Mouse (Mus musculus) cerebellum, adult 2 months (tissue): ENCODE data around the gene Carhsp1. TPM values are rescaled to one million over a fixed set of nuclear protein-coding genes. Genes with fewer than 3 reads are reported as not detected.

Source experiments
- DNase-seq, 2 experiments: peaks; one replicate each; pipeline ENCODE4 v3.0.0; 2021
- H3K27ac ChIP-seq: fragments of 200-500 bp; 2 replicates; pipeline ENCODE4 v1.5.1; 2012; ENCODE audit warnings: low read length, control low read depth, inconsistent platforms; ENCODE audit not compliant: insufficient read depth
- H3K27me3 ChIP-seq: fragments of 200-500 bp; 2 replicates; pipeline ENCODE4 v1.6.1; 2012; ENCODE audit warnings: inconsistent platforms, mild to moderate bottlenecking, low read length, moderate library complexity; ENCODE audit not compliant: control insufficient read depth, insufficient read depth
- H3K4me1 ChIP-seq: fragments of 200-500 bp; 2 replicates; pipeline ENCODE4 v1.6.1; 2011; ENCODE audit warnings: low read length; ENCODE audit not compliant: control insufficient read depth, insufficient read depth
- H3K4me3 ChIP-seq: fragments of 200-500 bp; replicated peaks from 2 replicates; pipeline ENCODE3; 2011; ENCODE audit warnings: mild to moderate bottlenecking, low read depth, low read length, control low read depth; ENCODE audit not compliant: insufficient read depth
- CTCF ChIP-seq: fragments of 200-500 bp; IDR thresholded peaks from 2 replicates; pipeline ENCODE4 v1.5.1; 2011; ENCODE audit warnings: low read depth, mild to moderate bottlenecking, control low read depth, low read length, moderate library complexity, borderline replicate concordance; ENCODE audit not compliant: insufficient read depth
- POLR2A ChIP-seq: fragments of 200-500 bp; IDR thresholded peaks from 2 replicates; pipeline ENCODE4 v1.6.1; 2011; ENCODE audit warnings: low read length, control low read depth, borderline replicate concordance; ENCODE audit not compliant: insufficient read depth
- WGBS: fragments of 180-500 bp; shearing (Covaris S2); methylation state at CpG from one replicate; pipeline ENCODE4 v1.1.7; 2018; 5-methylcytosine and 5-hydroxymethylcytosine counted together
- polyA plus RNA-seq: library from polyadenylated mRNA; depleted of rRNA; stranded (reverse); fragments of >200 nt; gene quantifications from 2 replicates; pipeline ENCODE4 v1.2.3, GENCODE M21; 2012

Gene Carhsp1
- polyA plus RNA-seq, 1 experiment: 50.0 TPM

GRCm38 (mm10) chr16:8672350-8672687 lies 364 bp upstream of the Carhsp1 start:
- WGBS: 1% methylated on average over 18 of the region's 18 CpGs
- no peak for DNase-seq
- Histone ChIP-seq H3K27ac (no peak overlapping the region), H3K27me3 (no peaks in the 10 kb centered on the region), H3K4me3 (peak overlapping the region; percentile 54), H3K4me1 (no peaks in the 10 kb centered on the region; the same call in 1 of the 2 replicates)
- TF ChIP-seq POLR2A: no peak
- TF ChIP-seq CTCF: no peak

GRCm38 (mm10) chr16:8670041-8671035 lies 1.6 kb downstream of the Carhsp1 start:
- Histone ChIP-seq H3K4me3 (no peak overlapping the region), H3K27ac (peak overlapping the region; percentile 49; the same call in 1 of the 2 replicates), H3K4me1 (no peaks in the 10 kb centered on the region; the same call in 1 of the 2 replicates), H3K27me3 (no peaks in the 10 kb centered on the region)
- TF ChIP-seq CTCF (no peak), POLR2A (no peak)
- WGBS: 19% methylated on average over 15 of the region's 15 CpGs
- no peak for DNase-seq

- WGBS: 58% methylated on average over 5 of the region's 5 CpGs
- no peaks in the 10 kb centered on the region for H3K27me3 ChIP-seq
- H3K4me1 ChIP-seq: no peaks in the 10 kb centered on the region; the same call in 1 of the 2 replicates
- H3K4me3 ChIP-seq: no peak overlapping the region
- no peak for TF ChIP-seq CTCF
- TF ChIP-seq POLR2A: no peak
- no peak overlapping the region; the same call in 1 of the 2 replicates for H3K27ac ChIP-seq
- no peak for DNase-seq
These were observed 2.5 kb downstream of the Carhsp1 start for GRCm38 (mm10) chr16:8669432-8669831.

GRCm38 (mm10) chr16:8668386-8668785 lies 3.6 kb downstream of the Carhsp1 start:
- DNase-seq: no peak
- no peak for TF ChIP-seq CTCF
- no peak for TF ChIP-seq POLR2A
- no peak overlapping the region for H3K4me3 ChIP-seq
- no peaks in the 10 kb centered on the region for H3K27me3 ChIP-seq
- no peaks in the 10 kb centered on the region for H3K4me1 ChIP-seq
- WGBS: 28% methylated on average over 2 of the region's 2 CpGs
- H3K27ac ChIP-seq: no peak overlapping the region

- WGBS: 42% methylated on average over 4 of the region's 4 CpGs
- Histone ChIP-seq H3K4me1 (no peaks in the 10 kb centered on the region), H3K27ac (no peak overlapping the region), H3K4me3 (no peak overlapping the region), H3K27me3 (no peaks in the 10 kb centered on the region)
- TF ChIP-seq POLR2A (no peak), CTCF (no peak)
- no peak for DNase-seq
These were observed 4.1 kb downstream of the Carhsp1 start for GRCm38 (mm10) chr16:8667814-8668213.

- TF ChIP-seq POLR2A (no peak), CTCF (no peak)
- no peak for DNase-seq
- Histone ChIP-seq H3K27ac (no peak overlapping the region), H3K27me3 (no peaks in the 10 kb centered on the region), H3K4me1 (no peaks in the 10 kb centered on the region), H3K4me3 (no peak overlapping the region)
- 74% methylated on average over 7 of the region's 7 CpGs for WGBS
These were observed 4.7 kb downstream of the Carhsp1 start for GRCm38 (mm10) chr16:8667261-8667660.

- no peak for DNase-seq
- no peaks in the 10 kb centered on the region for H3K27me3 ChIP-seq
- no peak overlapping the region for H3K27ac ChIP-seq
- 48% methylated on average over 2 of the region's 2 CpGs for WGBS
- H3K4me1 ChIP-seq: no peaks in the 10 kb centered on the region
- TF ChIP-seq CTCF (no peak), POLR2A (no peak)
- H3K4me3 ChIP-seq: no peak overlapping the region
These were observed 5.5 kb downstream of the Carhsp1 start for GRCm38 (mm10) chr16:8666452-8666851.

GRCm38 (mm10) chr16:8665367-8665766 lies 6.6 kb downstream of the Carhsp1 start:
- Histone ChIP-seq H3K4me1 (no peaks in the 10 kb centered on the region), H3K27ac (no peak overlapping the region), H3K27me3 (no peaks in the 10 kb centered on the region), H3K4me3 (no peak overlapping the region)
- WGBS: 83% methylated on average over 5 of the region's 5 CpGs
- no peak for TF ChIP-seq POLR2A
- no peak for TF ChIP-seq CTCF
- no peak for DNase-seq
